Comparison of ENCODE assay signal across 19 mouse cellular contexts in genomic region chr2:114047960-114048611, GRCm38 (mm10). TPM values are rescaled to one million over a fixed set of nuclear protein-coding genes. Genes with fewer than 3 reads are reported as not detected.
A peak's percentile ranks its signal among the peaks of the same experiment; 100 is the strongest.
DNase-seq lines count a peak whose midpoint lies in the region; ATAC-seq and TF ChIP-seq lines count a peak whose summit lies in the region.
"Had no signal": no experiment of that assay in that cellular context is flagged by ENCODE, and none has a peak within 500 bp of the region (broad histone marks: within the 10 kb centered on the region; RNA-seq: fewer than 3 reads in every experiment).

No protein-coding gene starts in this region.

- no peak for ATAC-seq in heart, postnatal 0 days (ENCODE audit: insufficient read depth, low read depth)
- ATAC-seq: CD4-positive, CD25-positive, alpha-beta regulatory T cell, adult 4 months; hindbrain, postnatal 0 days had no signal

- peak overlapping the region; percentile 60 for H3K4me2 ChIP-seq in heart, postnatal 0 days (ENCODE audit: low read depth, low read length)

- 0 out of 2 replicates have a peak overlapping the region, but pooled peaks have one; percentile 64 for H3K4me3 ChIP-seq in heart, embryonic 10.5 days
- H3K4me3 ChIP-seq in heart, postnatal 0 days (ENCODE audit: low read depth, low read length) = peak overlapping the region; percentile 53

- H3K9ac ChIP-seq in heart, postnatal 0 days (replicated peaks; ENCODE audit: low read depth, low read length) = peak overlapping the region; percentile 84

- no peak for TF ChIP-seq CTCF in brain, embryonic 14.5 days (IDR thresholded peaks at IDR 0.05; ENCODE audit: borderline replicate concordance, extremely low read depth, insufficient read depth, insufficient read length)
- no peak for TF ChIP-seq CTCF in heart, postnatal 0 days (IDR thresholded peaks at IDR 0.05; ENCODE audit: low read depth)

- TF ChIP-seq POLR2A in brain, embryonic 14.5 days (IDR thresholded peaks at IDR 0.05; ENCODE audit: borderline replicate concordance, extremely low read depth, insufficient read depth, insufficient read length, poor library complexity, severe bottlenecking) = no peak

- H3K9me3 ChIP-seq in heart, embryonic 10.5 days = no peaks in the 10 kb centered on the region
- no peaks in the 10 kb centered on the region for H3K9me3 ChIP-seq in heart, postnatal 0 days (replicated peaks; ENCODE audit: control insufficient read depth, low read length)

- no peak overlapping the region for H3K27ac ChIP-seq in heart, embryonic 10.5 days
- H3K27ac ChIP-seq in heart, postnatal 0 days (ENCODE audit: low read depth) = peak overlapping the region; percentile 96
- H3K27ac ChIP-seq: hindbrain, postnatal 0 days had no signal

- no peak for DNase-seq in heart, embryonic 10.5 days (ENCODE audit: low spot score)
- no peak for DNase-seq in heart, adult 9 months (ENCODE audit: low spot score in 2 of 2)
- peak; percentile 4 for DNase-seq in Muller cell, postnatal 12 days (ENCODE audit: inconsistent ontology term)
- DNase-seq in brain, embryonic 14.5 days (ENCODE audit: low read depth) = peak; percentile 54
- no peak for DNase-seq in heart, postnatal 0 days (ENCODE audit: low spot score)
- no peak for DNase-seq in thymus, postnatal 25 days
- DNase-seq in urinary bladder, postnatal 36 days (ENCODE audit: low spot score in 2 of 2) = no peak
- DNase-seq: adrenal gland, postnatal 14 days; cerebellum, postnatal 36 days; kidney, adult 18-20 months; kidney, postnatal 25 days; thymus, adult 18-20 months had no signal

- H3K27me3 ChIP-seq in heart, embryonic 10.5 days (ENCODE audit: insufficient read depth, poor library complexity, severe bottlenecking) = no peaks in the 10 kb centered on the region
- H3K27me3 ChIP-seq in heart, postnatal 0 days (ENCODE audit: control insufficient read depth, insufficient read depth, low read length) = no peaks in the 10 kb centered on the region

- WGBS in heart, embryonic 10.5 days = 70% methylated on average over 5 of the region's 5 CpGs
- 30% methylated on average over 5 of the region's 5 CpGs for WGBS in heart, postnatal 0 days

- TF ChIP-seq EP300 in heart, postnatal 0 days (IDR thresholded peaks at IDR 0.05; ENCODE audit: low read depth) = no peak

- peaks cover 19% of the 10 kb centered on the region for H3K36me3 ChIP-seq in heart, embryonic 10.5 days
- peaks cover 36% of the 10 kb centered on the region for H3K36me3 ChIP-seq in heart, postnatal 0 days (replicated peaks; ENCODE audit: control insufficient read depth, insufficient read depth, low read length)

- no peaks in the 10 kb centered on the region for H3K4me1 ChIP-seq in heart, embryonic 10.5 days
- H3K4me1 ChIP-seq in heart, postnatal 0 days (ENCODE audit: control insufficient read depth, insufficient read depth) = no peaks in the 10 kb centered on the region

RNA-seq across cellular contexts. Expression of gene Actc1, which starts 5.3 kb away (rescaled TPM):
- 7,735 and 13,041 TPM in 2 replicates for polyA plus RNA-seq in heart, embryonic 10.5 days (2016; fragmentation: Nextera tagmentation; extraction: Ambion mirVana)
- 9.8 and 16.9 TPM in 2 replicates for polyA plus RNA-seq in brain, embryonic 14.5 days (2012; rRNA removed)
- total RNA-seq in heart, postnatal 0 days (2014; rRNA removed; ENCODE audit: low replicate concordance) = 20,690 and 21,635 TPM in 2 replicates
- polyA plus RNA-seq in heart, postnatal 0 days (2015; fragmentation: Nextera tagmentation; extraction: Ambion mirVana) = 18,379 and 21,577 TPM in 2 replicates
- total RNA-seq: MEL; monocyte, adult 5-6 weeks had no signal
- polyA plus RNA-seq: CD4-positive, CD25-positive, alpha-beta regulatory T cell, adult 4 months had no signal

RNA-seq across cellular contexts. Expression of gene Gjd2, which starts 34.7 kb away (rescaled TPM):
- not detected in 2 replicates for polyA plus RNA-seq in heart, embryonic 10.5 days (2016; fragmentation: Nextera tagmentation; extraction: Ambion mirVana)
- polyA plus RNA-seq in brain, embryonic 14.5 days (2012; rRNA removed) = 18.4 and 25.3 TPM in 2 replicates
- 0.12 TPM in 1 of 2 replicates, not detected in the other for total RNA-seq in heart, postnatal 0 days (2014; rRNA removed; ENCODE audit: low replicate concordance)
- polyA plus RNA-seq in heart, postnatal 0 days (2015; fragmentation: Nextera tagmentation; extraction: Ambion mirVana) = not detected in 2 replicates
- total RNA-seq: MEL; monocyte, adult 5-6 weeks had no signal
- polyA plus RNA-seq: CD4-positive, CD25-positive, alpha-beta regulatory T cell, adult 4 months; gonadal fat pad, adult 2 months; limb, embryonic 11.5 days; liver, embryonic 16.5 days had no signal

Comparison
In these comparisons a context has a peak if more than half of its experiments do, and no peak if none do; other contexts are left out.
1. DNase-seq: peak in Muller cell, postnatal 12 days (single experiment) and brain, embryonic 14.5 days (single experiment); none in heart, embryonic 10.5 days (single experiment), heart, adult 9 months (0 of 2), heart, postnatal 0 days (single experiment), thymus, postnatal 25 days (single experiment) and urinary bladder, postnatal 36 days (0 of 2).
2. RNA of gene Actc1, which starts 5.3 kb away (polyA plus RNA-seq): 18,379 to 21,577 TPM in heart, postnatal 0 days and 7,735 to 13,041 TPM in heart, embryonic 10.5 days; 9.8 to 16.9 TPM in brain, embryonic 14.5 days; every median in the first group is over 100 times any median in the second.
3. RNA of gene Gjd2, which starts 34.7 kb away (polyA plus RNA-seq): 18.4 to 25.3 TPM in brain, embryonic 14.5 days; not detected in heart, embryonic 10.5 days and not detected in heart, postnatal 0 days; every median in the first group is over 10 times any median in the second.